Mouse (Mus musculus) neutrophil, adult 5-6 weeks (primary cell): ENCODE measurements around the gene Fkbp4. TPM values are rescaled to one million over a fixed set of nuclear protein-coding genes. Genes with fewer than 3 reads are reported as not detected.

Experiments
- ATAC-seq: fragments of 151-379, 151-347 bp; 2 replicates; pipeline ENCODE4 v1.8.0; 2017; ENCODE audit warnings: mild to moderate bottlenecking, moderate TSS enrichment; ENCODE audit not compliant: insufficient number of reproducible peaks, poor library complexity, low FRiP score, severe bottlenecking; ENCODE audit errors: extremely low read depth
- total RNA-seq: library from RNA; stranded (forward); fragments of 200-1000 nt; gene quantifications from 2 replicates; pipeline ENCODE4 v1.2.3, GENCODE M21; 2017

The Fkbp4 gene
- total RNA-seq, result 66.1 and 83.2 TPM in 2 replicates

DNA sequence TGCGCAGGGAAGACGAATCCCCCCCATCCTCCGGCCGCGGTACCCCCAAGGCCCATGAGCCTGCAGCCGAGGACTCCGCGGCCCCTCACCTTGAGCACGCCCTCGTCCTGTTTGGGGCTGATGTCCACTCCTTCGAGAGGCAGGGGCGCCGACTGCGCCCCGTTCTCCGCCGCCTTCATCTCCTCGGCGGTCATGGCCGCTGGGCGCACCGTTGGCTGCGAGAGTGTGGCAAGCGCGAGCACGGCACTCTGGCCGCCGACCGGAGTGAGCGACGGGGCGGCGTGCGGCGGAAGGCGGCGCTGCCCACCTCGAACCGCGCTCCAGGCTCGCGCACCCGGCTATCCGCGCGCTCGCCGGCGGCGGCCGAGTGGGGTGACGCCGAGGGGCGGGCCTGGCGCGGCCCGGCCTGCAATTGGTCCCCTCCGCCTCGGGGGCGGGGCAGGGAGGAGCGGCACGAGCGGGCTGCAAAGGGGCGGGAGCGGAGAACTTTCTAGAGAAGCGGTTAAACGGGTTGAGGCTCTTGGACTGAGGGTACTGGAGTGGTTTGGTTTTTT is at the start of gene Fkbp4:
Gene Fkbp4 (minus strand): TSS at position 361 of the 554 bp plus-strand sequence.
- ATAC-seq, result peak; percentile 90

DNA sequence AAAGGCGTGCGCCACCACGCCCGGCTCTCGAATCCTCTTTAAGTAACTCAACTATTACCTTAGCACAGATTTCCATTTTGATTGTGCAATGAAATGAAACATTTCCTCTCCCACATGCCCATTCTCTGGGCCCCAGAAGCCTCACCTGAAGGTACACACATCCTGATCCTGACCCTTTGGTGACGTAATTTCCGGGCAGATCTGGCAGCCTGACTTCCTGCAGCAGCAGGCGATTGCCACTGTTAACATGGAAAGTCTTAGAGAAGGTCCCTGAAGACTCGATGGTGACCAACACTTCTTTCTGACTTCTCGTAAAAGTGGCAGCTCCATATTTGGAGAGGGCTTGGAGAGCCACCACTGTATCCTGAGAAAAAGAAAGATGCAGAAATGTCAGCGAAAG is 49.3 kb upstream of the Fkbp4 start:
- ATAC-seq, result no peak

DNA sequence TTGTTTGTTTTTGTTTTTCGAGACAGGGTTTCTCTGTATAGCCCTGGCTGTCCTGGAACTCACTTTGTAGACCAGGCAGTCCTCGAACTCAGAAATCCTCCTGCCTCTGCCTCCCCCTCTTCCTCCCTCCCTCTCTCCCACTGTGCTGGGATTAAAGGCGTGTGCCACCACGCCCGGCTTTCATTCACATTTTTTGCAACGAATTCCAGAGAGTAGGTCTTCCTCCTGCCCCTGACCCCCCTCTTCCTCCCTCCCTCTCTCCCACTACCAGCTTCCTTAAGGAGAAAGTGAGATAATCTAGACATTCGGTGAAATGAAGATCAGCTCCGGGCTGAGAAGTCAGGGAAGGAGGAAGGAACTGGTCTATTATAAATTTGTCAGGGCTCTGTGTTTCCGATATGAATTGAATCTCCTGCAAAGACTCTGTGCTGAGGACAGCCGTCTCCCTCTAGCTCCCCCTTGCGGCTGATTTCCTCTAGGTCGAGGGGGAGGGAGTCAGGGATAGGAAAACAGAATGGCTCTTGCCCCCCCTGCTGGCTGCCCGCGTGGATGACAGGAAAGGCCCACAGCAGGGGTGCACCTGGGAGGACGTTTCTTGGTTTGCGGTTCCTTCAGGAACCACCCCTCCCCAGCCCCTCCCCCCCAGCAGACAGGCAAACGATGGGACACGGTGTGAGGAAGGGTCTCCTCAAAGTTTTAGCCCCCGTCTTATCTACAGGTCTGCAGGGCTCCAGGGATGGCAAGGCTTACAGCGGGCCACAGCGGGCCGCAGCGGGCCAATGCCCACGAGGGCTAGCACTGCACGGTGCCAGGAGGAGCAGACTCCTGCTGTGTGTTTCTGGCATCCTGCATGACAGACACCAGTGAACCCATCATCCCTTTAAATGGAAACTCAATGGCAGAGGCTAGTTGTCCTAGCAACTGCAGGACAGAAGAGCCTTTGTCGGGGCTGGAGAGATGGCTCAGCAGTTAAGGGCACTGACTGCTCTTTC is 41.3 kb upstream of the Fkbp4 start:
- peak; percentile 99 for ATAC-seq

DNA sequence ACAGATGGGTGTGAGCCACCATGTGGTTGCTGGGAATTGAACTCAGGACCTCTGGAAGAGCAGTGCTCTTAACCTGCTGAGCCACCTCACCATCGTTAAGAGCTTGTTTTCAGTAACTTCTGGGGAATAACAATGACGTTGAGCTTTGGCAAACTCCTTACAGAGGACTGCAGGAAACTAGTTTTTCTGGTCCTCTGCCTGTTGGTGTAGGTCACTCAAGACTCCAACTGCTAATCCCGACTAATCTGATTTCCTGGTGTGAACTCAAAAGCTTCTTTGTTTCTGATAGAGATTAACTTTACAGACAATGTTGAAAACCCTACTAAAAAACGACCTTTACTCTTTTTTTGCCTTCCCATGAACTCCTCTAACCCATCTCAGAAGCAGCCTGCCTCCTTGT is 39.0 kb upstream of the Fkbp4 start:
- ATAC-seq, result no peak

DNA sequence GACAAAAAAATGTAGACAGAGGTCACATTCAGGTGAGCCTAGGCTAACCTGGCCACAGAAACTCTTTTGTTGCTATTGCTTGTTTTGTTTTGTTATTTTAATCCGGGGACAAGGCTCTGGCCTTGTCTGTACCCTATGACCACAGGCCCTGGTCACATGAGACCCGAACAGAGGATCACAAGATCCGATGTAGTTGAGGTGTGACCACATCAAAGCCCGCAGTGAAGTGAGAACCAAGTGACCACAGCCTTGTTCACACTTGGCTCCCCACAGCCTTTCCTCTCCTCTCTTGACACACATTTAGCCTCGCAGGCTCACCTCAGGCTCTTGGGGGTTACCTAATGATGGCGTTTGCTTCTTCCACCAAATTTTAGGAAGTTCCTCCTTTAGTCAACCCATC is 35.6 kb upstream of the Fkbp4 start:
- ATAC-seq, result no peak

DNA sequence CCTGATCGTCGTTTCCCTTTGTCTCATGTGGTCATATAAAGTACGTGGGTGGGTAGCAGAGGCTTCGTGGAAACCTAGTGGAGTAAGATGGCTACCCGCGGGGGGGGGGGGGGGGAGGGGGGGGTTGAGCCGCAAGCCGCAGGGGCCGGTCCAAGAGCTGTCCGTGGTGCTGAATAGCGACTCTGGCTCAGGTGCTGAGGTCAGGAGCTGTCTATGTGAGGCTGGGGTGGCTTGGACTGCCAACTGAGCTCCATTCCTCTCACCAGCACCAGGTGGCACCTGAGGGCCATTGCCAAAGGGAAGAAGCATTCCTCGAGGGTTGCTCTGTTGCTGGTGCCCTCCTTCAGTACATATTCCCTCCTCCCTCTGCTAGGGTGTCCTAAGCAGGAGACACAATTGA is 31.0 kb upstream of the Fkbp4 start:
- ATAC-seq, result 0 out of 2 replicates have a peak, but pooled peaks have one; percentile 13

DNA sequence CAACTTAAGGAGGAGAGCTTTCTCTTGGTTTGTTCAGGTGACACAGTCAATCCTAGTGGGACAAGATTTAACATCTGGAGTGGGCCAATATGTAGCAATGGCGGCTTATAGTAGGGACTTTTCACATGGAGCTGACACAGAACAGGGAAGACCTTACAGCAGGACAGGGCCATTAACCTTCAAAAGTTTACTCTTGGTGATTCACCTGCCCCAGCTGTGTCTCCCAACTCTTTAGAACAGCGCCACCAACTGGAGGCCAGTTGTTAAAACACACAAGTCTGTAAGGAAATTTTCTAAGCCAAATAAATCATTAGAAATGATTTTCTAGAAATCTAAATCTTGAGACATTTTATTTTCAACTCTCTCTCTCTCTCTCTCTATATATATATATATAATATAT is 28.8 kb upstream of the Fkbp4 start:
- ATAC-seq, result no peak

DNA sequence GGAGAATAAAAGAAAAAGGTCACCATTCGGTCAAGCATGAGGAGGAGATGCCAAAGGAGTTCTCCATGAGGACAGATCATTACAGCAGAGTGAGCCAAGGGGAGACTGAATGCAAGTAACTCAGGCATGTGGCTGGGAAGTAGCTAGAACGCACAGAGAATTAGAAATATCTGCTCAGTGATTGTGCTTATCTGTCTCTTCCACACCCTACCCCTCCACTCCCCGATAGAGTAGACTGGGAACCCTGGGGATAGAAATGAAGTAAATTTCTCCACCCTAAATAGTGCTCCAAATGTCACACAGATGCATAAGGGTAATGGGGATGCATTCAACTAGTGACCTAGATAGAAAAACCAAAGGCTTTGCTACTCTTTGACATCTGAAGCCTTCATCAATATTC is 28.1 kb upstream of the Fkbp4 start:
- ATAC-seq, result no peak

DNA sequence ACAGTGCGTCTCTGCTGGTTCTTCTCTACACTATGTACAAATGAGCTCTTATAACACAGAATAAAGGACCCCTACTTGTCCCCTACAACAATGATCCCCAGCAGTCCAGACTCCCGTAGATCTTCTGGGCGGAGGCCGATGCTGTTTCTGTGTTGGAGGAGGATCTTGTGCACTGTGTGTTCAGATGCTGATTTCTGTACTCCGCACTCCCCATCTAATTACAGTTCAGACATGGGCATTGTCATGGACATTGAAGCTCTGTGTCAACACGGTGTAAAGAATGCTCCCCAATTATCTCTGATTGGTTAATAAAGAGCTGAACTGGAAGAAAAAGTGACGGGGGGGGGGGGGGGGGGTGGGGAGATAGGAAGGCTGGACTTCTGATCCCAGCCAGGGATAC is 27.6 kb upstream of the Fkbp4 start:
- no peak for ATAC-seq

DNA sequence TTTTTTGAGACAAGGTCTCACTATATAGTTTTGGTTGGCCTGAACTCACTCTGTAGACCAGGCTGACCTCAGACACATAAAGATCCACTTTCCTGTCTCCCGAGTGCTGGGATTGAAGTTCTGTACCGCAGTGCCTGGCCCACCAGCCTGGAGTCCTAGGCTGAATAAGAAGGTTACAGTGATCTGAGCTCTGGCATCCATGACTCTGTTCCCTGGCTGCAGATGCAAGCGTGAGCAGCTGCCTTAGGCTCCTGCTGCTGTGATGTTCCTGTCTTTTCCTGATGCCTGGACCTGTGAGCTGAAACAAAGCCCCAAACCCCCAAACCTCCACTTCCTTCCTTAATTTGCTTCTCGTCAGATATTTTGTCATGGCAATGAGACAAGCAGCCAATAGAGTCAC is 26.5 kb upstream of the Fkbp4 start:
- no peak for ATAC-seq

DNA sequence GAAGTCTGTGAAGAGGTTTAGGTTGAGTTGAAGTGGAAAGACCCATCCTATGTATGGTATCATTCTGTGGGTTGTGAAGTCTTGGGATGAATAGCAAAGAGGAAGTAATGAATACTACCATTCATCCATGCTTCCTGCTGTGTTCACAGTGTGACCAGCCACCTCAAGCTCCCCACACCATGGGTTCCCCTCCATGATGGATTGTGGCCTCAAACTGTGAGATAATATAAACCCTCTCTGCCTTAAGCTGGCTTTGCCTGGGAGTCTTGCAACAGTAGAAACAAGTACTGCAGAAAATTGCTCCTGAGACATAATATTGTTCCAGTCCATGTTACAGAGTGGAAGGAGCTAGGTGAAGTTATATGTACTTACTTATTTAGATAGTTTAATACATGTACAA is 23.1 kb upstream of the Fkbp4 start:
- ATAC-seq, result no peak

DNA sequence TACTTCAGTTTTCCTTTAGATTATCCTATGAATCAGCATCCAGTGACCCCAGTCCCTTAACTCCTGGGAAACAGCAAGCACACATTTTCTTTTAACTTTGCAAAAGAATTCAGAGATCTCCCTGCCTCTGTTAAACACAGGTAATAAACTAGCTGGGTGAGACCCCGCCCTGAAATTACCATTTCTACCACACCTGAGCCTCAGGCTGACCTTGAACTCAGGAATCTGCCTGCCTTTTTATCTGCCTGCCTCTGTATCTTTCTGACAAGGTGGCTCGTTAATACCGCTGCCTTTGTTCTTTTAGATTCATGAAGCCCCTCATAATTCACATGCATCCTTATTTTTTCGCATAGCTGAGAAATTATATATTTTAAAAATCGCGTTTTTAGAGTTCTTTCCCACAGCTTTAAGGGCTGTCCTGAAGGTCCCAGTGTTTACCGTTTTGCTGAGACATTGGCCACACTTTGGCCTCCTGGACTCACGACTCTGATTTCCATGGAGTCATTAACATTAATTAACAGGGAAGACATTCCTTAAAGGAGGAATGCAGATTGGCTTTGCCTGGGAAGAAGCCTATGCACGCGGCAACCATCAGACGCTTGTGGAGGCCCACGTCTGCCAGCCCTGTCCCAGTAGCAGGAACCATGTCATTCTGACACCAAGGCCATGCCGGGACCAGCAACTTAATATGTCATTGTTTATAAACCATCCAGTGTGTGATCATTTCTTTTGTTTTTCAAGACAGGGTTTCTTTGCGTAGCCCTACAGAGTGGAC is 22.4 kb upstream of the Fkbp4 start:
- ATAC-seq, result no peak

DNA sequence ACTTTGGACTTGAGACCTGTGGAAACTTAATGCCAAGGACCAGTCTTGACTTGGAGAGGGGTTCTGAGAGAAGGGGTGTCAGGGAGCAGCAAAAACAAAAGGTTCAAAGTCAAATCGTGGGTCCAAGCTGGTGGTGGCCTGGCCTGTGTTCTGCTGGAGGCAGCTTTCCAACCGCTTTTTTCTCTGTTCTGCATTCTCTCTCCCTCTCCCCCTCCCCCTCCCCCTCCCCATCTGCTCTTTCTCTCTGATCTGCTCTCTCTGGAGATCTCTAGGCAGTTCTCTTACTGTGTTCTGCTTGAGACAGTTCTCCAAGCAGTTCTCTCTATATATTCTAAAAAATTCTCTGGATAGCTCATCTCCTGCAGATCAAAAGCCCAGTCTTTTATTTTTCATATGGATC is 21.8 kb upstream of the Fkbp4 start:
- ATAC-seq, result no peak

DNA sequence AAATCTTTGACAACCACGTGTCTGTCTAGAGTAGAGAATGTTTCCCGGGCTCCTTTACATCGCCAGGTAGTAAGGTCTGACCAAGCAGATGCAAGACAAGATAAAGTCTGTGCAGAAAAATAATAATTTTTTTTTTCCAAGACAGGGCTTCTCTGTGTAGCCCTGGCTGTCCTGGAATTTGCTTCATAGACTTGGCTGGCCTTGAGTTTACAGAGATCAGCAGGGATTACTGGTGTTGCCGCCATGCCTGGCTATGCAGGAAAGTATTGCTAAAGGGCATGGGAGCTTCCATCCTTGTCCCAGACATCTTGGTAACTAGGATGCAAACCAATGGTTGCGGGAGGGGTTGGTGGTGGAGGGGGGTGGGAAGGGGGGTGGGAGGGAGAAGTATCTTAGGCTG is 18.7 kb upstream of the Fkbp4 start:
- no peak for ATAC-seq

DNA sequence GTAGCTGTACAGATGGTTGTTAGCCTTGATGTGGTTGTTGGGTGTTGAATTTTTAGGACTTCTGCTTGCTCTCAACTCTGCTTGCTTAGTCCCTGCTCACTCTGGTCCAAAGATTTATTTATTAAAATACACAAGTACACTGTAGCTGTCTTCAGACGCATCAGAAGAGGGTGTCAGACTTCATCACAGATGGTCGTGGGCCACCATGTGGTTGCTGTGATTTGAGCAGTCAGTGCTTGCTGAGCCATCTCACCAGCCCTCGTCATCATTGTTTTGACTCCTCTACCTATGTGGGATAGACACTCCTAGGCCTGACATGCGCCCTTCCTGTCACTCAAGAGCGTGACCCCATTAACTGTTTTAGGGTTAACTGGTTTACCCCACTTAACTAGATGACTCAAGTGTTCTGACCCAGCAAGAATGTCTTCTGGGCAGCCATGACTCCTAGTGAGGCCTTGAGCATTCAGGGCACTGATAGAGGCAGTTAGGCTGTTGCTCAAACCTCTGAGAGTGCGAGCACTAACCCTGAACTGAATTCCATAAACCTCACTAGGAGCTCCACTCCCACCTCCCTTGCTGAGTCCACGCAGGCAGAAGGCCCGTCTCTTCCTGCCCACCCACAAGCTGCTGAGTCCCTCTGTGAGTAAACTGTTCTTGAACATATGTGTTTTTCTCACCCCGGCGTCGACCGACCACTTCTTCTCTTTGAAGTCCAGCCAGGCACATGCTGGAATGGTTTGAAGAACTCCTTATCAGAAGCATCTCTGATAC is 17.5 kb upstream of the Fkbp4 start:
- ATAC-seq, result no peak

DNA sequence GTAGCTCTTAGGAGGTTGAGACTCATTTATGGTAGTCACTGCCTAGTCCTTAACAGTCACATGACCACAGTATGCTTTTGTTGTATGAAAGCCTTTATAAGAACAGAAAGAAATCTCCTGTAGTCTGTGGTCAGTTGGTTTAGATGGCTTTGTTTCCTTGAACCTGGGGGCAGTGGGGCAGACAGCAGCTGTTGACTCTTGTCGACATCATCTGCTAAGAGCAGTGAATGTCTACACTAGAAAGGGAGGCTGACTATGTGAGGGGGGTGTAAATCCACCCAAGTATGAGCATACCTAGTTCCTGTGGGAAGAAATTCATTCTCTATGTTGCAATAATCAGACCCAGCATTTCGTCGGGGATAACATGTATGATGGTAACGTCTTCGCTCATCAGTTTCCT is 8.6 kb upstream of the Fkbp4 start:
- no peak for ATAC-seq

DNA sequence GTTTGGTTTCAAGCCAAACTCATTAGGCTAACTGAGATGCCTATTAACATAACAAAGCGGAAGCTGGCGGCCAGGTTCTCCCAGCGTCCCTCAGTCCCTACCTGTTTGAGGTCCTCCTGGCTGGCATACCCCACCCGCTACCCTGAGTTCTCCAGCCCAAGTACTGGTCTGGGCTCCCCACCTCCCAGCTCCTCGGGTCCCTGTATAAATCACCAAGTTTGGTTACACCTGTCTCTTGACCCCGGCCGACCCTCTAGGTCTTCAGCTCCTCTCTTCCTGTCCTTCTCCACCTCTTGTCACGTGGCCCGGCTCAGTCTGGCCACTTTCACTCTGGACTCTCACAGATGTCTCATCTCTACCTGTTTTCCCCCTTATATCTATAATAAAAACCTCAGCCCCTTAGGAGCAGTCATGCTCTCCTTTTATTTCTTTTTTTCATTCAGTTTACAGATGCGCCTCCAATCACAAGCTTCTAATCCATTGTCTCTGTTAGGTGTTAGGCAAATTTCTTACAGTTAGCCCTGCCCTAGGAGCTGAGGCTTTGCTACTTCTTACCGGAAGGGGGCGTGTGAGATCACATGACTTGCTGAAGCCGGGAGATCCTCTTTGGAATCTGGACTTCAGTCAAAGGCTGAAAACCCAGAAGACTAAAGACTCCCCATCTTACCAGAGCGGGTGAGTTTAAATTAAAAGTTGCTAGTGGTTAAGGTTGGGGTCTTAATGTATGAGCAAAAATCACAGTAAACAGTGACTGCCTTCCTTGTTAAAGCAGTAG is 7.5 kb upstream of the Fkbp4 start:
- peak; percentile 66; the same call in 1 of the 2 replicates for ATAC-seq

DNA sequence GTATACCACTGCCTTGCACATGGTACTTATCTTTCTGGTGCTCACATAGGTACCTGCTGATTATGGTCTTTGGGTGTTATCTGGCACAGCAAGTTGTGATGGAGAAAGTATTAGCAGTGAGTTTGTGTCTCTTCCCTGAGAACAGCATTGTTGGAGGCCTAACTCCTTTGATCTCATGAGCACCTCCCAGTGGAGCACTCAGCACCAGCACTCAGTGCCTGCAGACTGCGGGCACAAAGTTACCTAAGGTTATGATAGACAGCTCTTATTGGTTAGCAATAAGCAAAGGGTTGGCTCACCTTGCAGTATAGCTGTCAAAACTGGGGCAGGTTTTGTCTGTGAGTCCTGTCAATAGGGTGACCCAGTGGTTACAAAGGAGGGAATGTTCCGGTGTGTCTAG is 1.8 kb upstream of the Fkbp4 start:
- ATAC-seq, result no peak
